Mouse (Mus musculus) myocyte (in vitro differentiated cells): Measurements from ENCODE around the gene Mbnl2. TPM values are rescaled to one million over a fixed set of nuclear protein-coding genes. Genes with fewer than 3 reads are reported as not detected.

Experiments
- H3K27me3 ChIP-seq: one replicate; pipeline ENCODE4 v1.6.1; 2011; ENCODE audit not compliant: control insufficient read depth, insufficient read depth, insufficient read length
- H3K36me3 ChIP-seq: one replicate; pipeline ENCODE4 v1.6.1; 2011; ENCODE audit not compliant: control insufficient read depth, insufficient read depth
- H3K4me2 ChIP-seq: one replicate; pipeline ENCODE4 v1.6.1; 2011; ENCODE audit warnings: low read depth, control low read depth
- H3K4me3 ChIP-seq: one replicate; pipeline ENCODE4 v1.5.1; 2011; ENCODE audit warnings: mild to moderate bottlenecking, control low read depth, moderate library complexity
- H3K79me2 ChIP-seq: one replicate; pipeline ENCODE4 v1.6.1; 2011; ENCODE audit not compliant: control insufficient read depth, insufficient read depth
- H3ac ChIP-seq: one replicate; pipeline ENCODE4 v1.6.1; 2011; ENCODE audit not compliant: control insufficient read depth, insufficient read length
- CEBPB ChIP-seq: IDR thresholded peaks from 2 replicates; pipeline ENCODE4 v1.6.1; 2011; ENCODE audit warnings: mild to moderate bottlenecking, moderate library complexity; ENCODE audit not compliant: poor library complexity, insufficient read depth, severe bottlenecking
- E2F4 ChIP-seq: IDR thresholded peaks from one replicate; pipeline ENCODE4 v1.6.1; 2011; ENCODE audit warnings: mild to moderate bottlenecking, control low read depth, moderate library complexity; ENCODE audit not compliant: insufficient read depth
- MAX ChIP-seq: IDR thresholded peaks from one replicate; pipeline ENCODE4 v1.6.1; 2011; ENCODE audit warnings: low read depth, mild to moderate bottlenecking, control low read depth
- MYOD1 ChIP-seq, 3 experiments: IDR thresholded peaks; one replicate each; pipeline ENCODE4 v1.6.1; 2011; ENCODE audit warnings: control low read depth in 2 of 3, low read depth in 2 of 3, mild to moderate bottlenecking in 2 of 3, moderate library complexity in 1 of 3; ENCODE audit not compliant: insufficient read length in 2 of 3, control insufficient read depth in 1 of 3
- MYOG ChIP-seq, 3 experiments: IDR thresholded peaks; one replicate each; pipeline ENCODE4 v1.6.1; 2011; ENCODE audit warnings: control low read depth in 2 of 3, low read depth in 2 of 3, mild to moderate bottlenecking in 2 of 3; ENCODE audit not compliant: insufficient read length in 2 of 3, control insufficient read depth in 1 of 3, insufficient read depth in 1 of 3
- POLR2A ChIP-seq: IDR thresholded peaks from one replicate; pipeline ENCODE4 v1.6.1; 2011; ENCODE audit warnings: low read depth, mild to moderate bottlenecking, control low read depth, moderate library complexity; ENCODE audit not compliant: insufficient read length
- POLR2AphosphoS2 ChIP-seq: IDR thresholded peaks from one replicate; pipeline ENCODE4 v1.6.1; 2011; ENCODE audit warnings: low read depth, control low read depth; ENCODE audit not compliant: insufficient read length
- REST ChIP-seq: IDR thresholded peaks from one replicate; pipeline ENCODE4 v1.6.1; 2011; ENCODE audit warnings: mild to moderate bottlenecking, control low read depth, moderate library complexity; ENCODE audit not compliant: insufficient read depth, insufficient read length
- SRF ChIP-seq: IDR thresholded peaks from one replicate; pipeline ENCODE4 v1.6.1; 2011; ENCODE audit warnings: low read depth; ENCODE audit not compliant: control insufficient read depth, insufficient read length
- TCF12 ChIP-seq: IDR thresholded peaks from one replicate; pipeline ENCODE4 v1.6.1; 2011; ENCODE audit warnings: mild to moderate bottlenecking, control low read depth; ENCODE audit not compliant: poor library complexity, insufficient read depth, severe bottlenecking
- TCF3 ChIP-seq: IDR thresholded peaks from one replicate; pipeline ENCODE4 v1.6.1; 2011; ENCODE audit warnings: low read depth, control low read depth; ENCODE audit not compliant: insufficient read length
- USF1 ChIP-seq: IDR thresholded peaks from one replicate; pipeline ENCODE4 v1.6.1; 2011; ENCODE audit warnings: low read depth, mild to moderate bottlenecking, control low read depth, moderate library complexity
- polyA plus RNA-seq: library from polyadenylated mRNA; unstranded; fragments of >200 nt; fragmentation: generic; extraction: Trizol; gene quantifications from one replicate; pipeline ENCODE4 v1.2.1, GENCODE M21; 2012; ENCODE audit warnings: missing spikeins

Gene Mbnl2
- polyA plus RNA-seq, 1 experiment: 38.5 TPM

DNA sequence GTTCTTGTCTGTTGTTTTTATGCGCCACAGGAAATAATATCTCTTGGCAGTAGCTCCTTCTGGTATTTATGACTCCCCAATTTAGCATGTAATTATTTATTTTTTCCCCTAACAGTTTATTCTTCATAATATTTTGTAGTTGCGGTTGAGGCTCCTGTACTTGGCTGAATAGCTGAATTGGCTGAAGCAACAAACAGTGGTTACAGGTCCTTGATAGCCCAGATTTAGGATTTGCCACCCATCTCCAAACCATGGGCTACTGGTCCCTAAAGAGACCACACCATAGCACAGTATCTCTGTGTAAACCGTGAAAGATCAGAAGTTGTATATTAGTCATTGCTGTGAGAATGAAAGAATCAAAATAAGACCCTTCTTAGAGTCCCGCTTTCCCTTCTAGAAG, 25.3 kb downstream of the Mbnl2 start:
- H3K36me3 ChIP-seq: no peaks in the 10 kb centered on the region
- TF ChIP-seq CEBPB: no peak
- no peak for TF ChIP-seq SRF
- no peaks in the 10 kb centered on the region for H3K27me3 ChIP-seq
- peaks cover 93% of the 10 kb centered on the region for H3K79me2 ChIP-seq
- peak overlapping the region; percentile 88 for H3K4me2 ChIP-seq
- no peak overlapping the region for H3ac ChIP-seq
- H3K4me3 ChIP-seq: no peak overlapping the region

DNA sequence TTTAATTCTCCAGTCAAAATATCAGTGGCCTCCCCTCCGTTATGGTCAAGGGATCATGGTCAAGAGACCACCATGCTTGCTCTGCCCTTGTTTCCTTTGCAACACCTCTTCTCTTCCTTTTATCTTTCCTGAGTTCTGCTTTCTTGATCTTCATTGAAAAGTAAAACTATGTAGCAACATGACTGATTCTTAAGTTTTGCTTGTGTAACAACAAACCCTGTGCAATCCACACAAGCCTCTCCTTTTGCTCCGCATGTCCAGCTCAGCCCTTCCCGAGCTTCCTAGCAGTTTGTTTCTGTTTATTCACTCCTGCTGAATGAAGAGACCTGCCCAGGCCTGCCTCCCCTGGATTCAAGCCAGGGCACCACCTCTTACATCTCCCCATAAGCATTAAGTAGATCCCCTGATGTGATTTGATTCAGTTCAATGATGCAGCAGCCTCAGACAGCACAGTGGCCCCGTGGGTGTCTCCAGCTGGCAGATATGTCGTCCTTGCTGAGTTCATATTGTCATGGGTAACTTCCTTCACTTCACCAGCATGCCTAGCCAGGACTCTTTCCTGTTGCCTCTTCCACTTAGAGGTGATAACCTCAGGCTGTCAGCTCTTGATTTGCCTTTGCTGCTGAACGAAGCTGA, 27.6 kb downstream of the Mbnl2 start:
- H3K27me3 ChIP-seq: no peaks in the 10 kb centered on the region
- H3K4me3 ChIP-seq: no peak overlapping the region
- TF ChIP-seq SRF (no peak), MYOG (IDR thresholded peaks at IDR 0.05; ENCODE audit: control insufficient read depth in 1 of 3, insufficient read depth in 1 of 3, insufficient read length in 2 of 3, low read depth in 2 of 3) (no peak), TCF12 (no peak), REST (no peak), E2F4 (no peak), POLR2AphosphoS2 (no peak), MAX (no peak), POLR2A (no peak), MYOD1 (IDR thresholded peaks at IDR 0.05; ENCODE audit: control insufficient read depth in 1 of 3, insufficient read length in 2 of 3, low read depth in 2 of 3) (no peak), CEBPB (no peak), USF1 (no peak), TCF3 (no peak)
- no peak overlapping the region for H3ac ChIP-seq
- no peaks in the 10 kb centered on the region for H3K36me3 ChIP-seq
- peaks cover 94% of the 10 kb centered on the region for H3K79me2 ChIP-seq
- peak overlapping the region; percentile 31 for H3K4me2 ChIP-seq

DNA sequence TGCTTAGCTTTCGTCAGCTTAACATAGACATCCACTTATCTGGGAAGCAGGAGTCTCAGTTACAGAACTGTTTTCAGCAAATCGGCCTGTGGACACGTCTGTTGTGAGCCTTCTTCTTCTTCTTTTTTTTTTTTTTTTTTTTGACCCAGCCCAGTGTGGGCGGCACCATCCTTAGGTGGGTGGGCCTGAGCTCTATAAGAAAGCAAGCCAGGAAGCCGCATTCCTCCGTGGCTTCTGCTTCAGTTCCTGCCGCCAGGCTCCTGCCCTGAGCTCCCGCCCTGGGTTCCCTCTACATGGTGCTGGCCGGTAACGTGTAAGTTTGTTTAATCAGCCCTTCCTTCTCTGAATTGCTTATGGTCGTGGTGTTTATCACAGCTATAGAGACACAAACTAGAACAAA, 30.8 kb downstream of the Mbnl2 start:
- Histone ChIP-seq H3K79me2 (peaks cover 95% of the 10 kb centered on the region), H3K4me3 (peak overlapping the region; percentile 29)
- TF ChIP-seq MAX (no peak), POLR2AphosphoS2 (peak; percentile 88), POLR2A (peak; percentile 92)

DNA sequence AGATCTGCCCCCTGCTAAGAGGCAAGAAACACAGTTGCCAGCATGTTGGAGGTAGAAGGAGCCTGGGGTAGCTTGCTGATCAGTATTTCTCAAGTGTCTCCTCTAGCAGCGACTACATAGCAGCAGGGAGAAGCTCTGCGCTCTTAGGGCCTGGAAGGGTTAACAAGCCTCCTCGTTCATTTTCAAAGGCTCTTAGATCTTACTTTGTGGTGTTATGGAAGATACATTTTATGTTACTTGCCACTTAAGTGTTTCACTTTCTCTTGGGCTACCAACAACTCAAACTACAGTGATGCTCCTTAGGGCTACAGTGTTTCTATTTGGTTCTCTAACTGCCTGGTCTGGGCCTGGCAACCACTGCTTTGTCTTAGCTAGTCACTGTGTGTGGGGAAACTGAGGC, 31.9 kb downstream of the Mbnl2 start:
- TF ChIP-seq MYOG (IDR thresholded peaks at IDR 0.05; ENCODE audit: control insufficient read depth in 1 of 3, insufficient read depth in 1 of 3, insufficient read length in 2 of 3, low read depth in 2 of 3): no peak
- no peak for TF ChIP-seq TCF12
- TF ChIP-seq POLR2A: no peak
- no peak for TF ChIP-seq REST
- H3K79me2 ChIP-seq: peaks cover 95% of the 10 kb centered on the region
- H3K27me3 ChIP-seq: no peaks in the 10 kb centered on the region
- no peak overlapping the region for H3ac ChIP-seq
- peak overlapping the region; percentile 29 for H3K4me3 ChIP-seq
- peak overlapping the region; percentile 99 for H3K4me2 ChIP-seq
- no peaks in the 10 kb centered on the region for H3K36me3 ChIP-seq

More for the DNA sequence above, 30.8 kb downstream of the Mbnl2 start:
- no peaks in the 10 kb centered on the region for H3K27me3 ChIP-seq
- no peak overlapping the region for H3ac ChIP-seq
- H3K4me2 ChIP-seq: peak overlapping the region; percentile 99
- H3K36me3 ChIP-seq: no peaks in the 10 kb centered on the region

DNA sequence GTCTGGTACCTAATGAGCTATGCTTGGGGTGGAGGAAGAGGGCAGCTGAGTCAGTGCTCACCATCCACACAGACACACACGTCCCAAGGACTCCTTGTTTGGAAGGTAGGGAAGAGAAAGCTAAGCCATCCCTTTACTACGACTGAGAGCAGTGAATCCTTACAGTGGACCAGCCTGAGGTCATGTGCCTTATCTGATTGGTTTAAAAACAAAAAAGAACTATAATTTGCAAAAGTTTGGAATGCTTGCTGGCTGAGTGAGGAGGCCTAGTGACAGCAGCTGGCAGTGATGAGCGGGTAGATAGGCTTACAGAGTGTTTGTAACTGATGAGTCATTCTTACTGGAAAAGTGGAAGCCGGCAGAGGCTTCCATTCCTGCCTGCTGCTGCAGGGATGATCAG, 32.5 kb downstream of the Mbnl2 start:
- Histone ChIP-seq H3ac (no peak overlapping the region), H3K36me3 (no peaks in the 10 kb centered on the region), H3K4me2 (peak overlapping the region; percentile 99), H3K79me2 (peaks cover 95% of the 10 kb centered on the region), H3K4me3 (peak overlapping the region; percentile 29), H3K27me3 (no peaks in the 10 kb centered on the region)
- no peak for TF ChIP-seq REST
- peak in 2 of 3 experiments; percentile 57 to 65 for TF ChIP-seq MYOD1 (IDR thresholded peaks at IDR 0.05; ENCODE audit: control insufficient read depth in 1 of 3, insufficient read length in 2 of 3, low read depth in 2 of 3)
- peak; percentile 46 for TF ChIP-seq POLR2AphosphoS2
- no peak for TF ChIP-seq CEBPB
- no peak for TF ChIP-seq SRF
- TF ChIP-seq TCF3: no peak
- TF ChIP-seq E2F4: no peak
- TF ChIP-seq MYOG (IDR thresholded peaks at IDR 0.05; ENCODE audit: control insufficient read depth in 1 of 3, insufficient read depth in 1 of 3, insufficient read length in 2 of 3, low read depth in 2 of 3): peak in 2 of 3 experiments; percentile 32 to 45
- no peak for TF ChIP-seq MAX
- TF ChIP-seq TCF12: no peak
- TF ChIP-seq POLR2A: no peak
- peak; percentile 41 for TF ChIP-seq USF1

DNA sequence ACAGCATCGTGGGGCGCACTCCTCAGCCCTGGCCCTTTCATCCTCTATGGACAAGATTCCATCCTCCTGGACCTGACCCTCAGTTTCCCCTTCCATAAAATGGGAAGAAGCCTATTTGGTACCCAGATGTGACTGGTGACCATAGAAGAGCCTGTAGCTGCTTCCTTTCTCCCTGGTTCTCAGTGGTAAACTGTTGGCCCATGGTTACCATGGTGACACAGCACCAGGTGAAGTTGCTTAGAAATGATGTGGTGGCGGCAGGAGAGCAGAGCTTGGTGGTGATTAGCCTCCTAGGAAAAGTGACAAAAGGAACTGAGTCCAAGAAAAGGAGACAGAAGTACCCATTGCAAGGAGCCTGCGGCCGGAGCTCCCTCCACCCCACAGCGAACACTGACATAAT, 34.2 kb downstream of the Mbnl2 start:
- H3K4me3 ChIP-seq: no peak overlapping the region
- no peak overlapping the region for H3ac ChIP-seq
- H3K4me2 ChIP-seq: peak overlapping the region; percentile 45
- peaks cover 95% of the 10 kb centered on the region for H3K79me2 ChIP-seq
- TF ChIP-seq E2F4 (no peak), TCF12 (no peak), TCF3 (no peak), POLR2A (no peak), MYOD1 (IDR thresholded peaks at IDR 0.05; ENCODE audit: control insufficient read depth in 1 of 3, insufficient read length in 2 of 3, low read depth in 2 of 3) (no peak), MYOG (IDR thresholded peaks at IDR 0.05; ENCODE audit: control insufficient read depth in 1 of 3, insufficient read depth in 1 of 3, insufficient read length in 2 of 3, low read depth in 2 of 3) (no peak), POLR2AphosphoS2 (no peak), REST (no peak), SRF (no peak)
- H3K36me3 ChIP-seq: no peaks in the 10 kb centered on the region
- H3K27me3 ChIP-seq: no peaks in the 10 kb centered on the region
